Mouse (Mus musculus) adrenal gland, postnatal 25 days (tissue): Measurements from ENCODE around the gene Nfix. TPM values are rescaled to one million over a fixed set of nuclear protein-coding genes. Genes with fewer than 3 reads are reported as not detected.

Experiments used
- DNase-seq: peaks from one replicate; pipeline ENCODE4 v3.0.0; 2021; ENCODE audit warnings: mixed read lengths
- total RNA-seq: library from RNA; stranded (reverse); gene quantifications from 2 replicates; pipeline ENCODE4 v1.2.3, GENCODE M21; 2021

Nfix gene
- total RNA-seq, 1 experiment from 2014 or later = 111 TPM

- no peak for DNase-seq
Measured at GRCm38 (mm10) chr8:84781686-84782505, 18.2 kb downstream of the Nfix start.

- DNase-seq = no peak
Measured at GRCm38 (mm10) chr8:84780949-84781680, 19.0 kb downstream of the Nfix start.

- DNase-seq = no peak
Measured at GRCm38 (mm10) chr8:84780225-84780555, 20.0 kb downstream of the Nfix start.

GRCm38 (mm10) chr8:84779519-84780224, 20.5 kb downstream of the Nfix start:
- no peak for DNase-seq

GRCm38 (mm10) chr8:84778638-84779380, 21.3 kb downstream of the Nfix start:
- DNase-seq = no peak

GRCm38 (mm10) chr8:84777899-84778637, 22.1 kb downstream of the Nfix start:
- DNase-seq = no peak

GRCm38 (mm10) chr8:84776569-84776968, 23.6 kb downstream of the Nfix start:
- no peak for DNase-seq

- no peak for DNase-seq
Measured at GRCm38 (mm10) chr8:84775621-84776113, 24.5 kb downstream of the Nfix start.

GRCm38 (mm10) chr8:84775105-84775591, 25.0 kb downstream of the Nfix start:
- no peak for DNase-seq

- DNase-seq = no peak
Measured at GRCm38 (mm10) chr8:84774473-84774911, 25.7 kb downstream of the Nfix start.

- peak; percentile 60 for DNase-seq
Measured at GRCm38 (mm10) chr8:84773833-84774232, 26.3 kb downstream of the Nfix start.

- no peak for DNase-seq
Measured at GRCm38 (mm10) chr8:84773304-84773703, 26.8 kb downstream of the Nfix start.

- DNase-seq = no peak
Measured at GRCm38 (mm10) chr8:84772628-84773027, 27.5 kb downstream of the Nfix start.

GRCm38 (mm10) chr8:84771941-84772378, 28.2 kb downstream of the Nfix start:
- no peak for DNase-seq

- no peak for DNase-seq
Measured at GRCm38 (mm10) chr8:84771000-84771687, 29.0 kb downstream of the Nfix start.

GRCm38 (mm10) chr8:84770100-84770953, 29.8 kb downstream of the Nfix start:
- no peak for DNase-seq

GRCm38 (mm10) chr8:84769324-84769723, 30.8 kb downstream of the Nfix start:
- DNase-seq = no peak

GRCm38 (mm10) chr8:84768343-84769095, 31.6 kb downstream of the Nfix start:
- DNase-seq = no peak

GRCm38 (mm10) chr8:84767221-84767620, 32.9 kb downstream of the Nfix start:
- DNase-seq = no peak
